Mouse (Mus musculus): ENCODE results near the gene Dip2b.

Dip2b gene

DNA sequence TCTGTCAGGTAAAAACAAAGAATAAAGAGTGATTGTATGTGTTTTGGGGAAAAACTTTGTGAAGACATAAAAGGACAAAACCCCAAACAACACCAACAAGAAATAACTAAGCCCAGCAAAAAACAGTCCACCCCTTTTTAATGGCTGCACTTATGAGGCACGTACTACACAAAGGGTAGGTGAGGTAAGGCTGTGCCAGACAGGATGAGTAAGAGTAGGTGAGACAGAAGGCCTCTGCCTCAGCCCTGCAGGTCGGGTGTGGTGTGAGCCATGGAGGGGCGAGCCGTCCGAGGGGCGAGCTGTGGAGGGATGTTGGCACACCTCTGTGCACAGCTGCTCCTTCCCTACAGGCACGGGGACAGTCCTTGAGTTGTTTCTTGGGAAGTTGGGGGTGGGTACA, 12.5 kb downstream of the Dip2b start:
- DNase-seq (ENCODE audit: low read depth, low spot score): no peak

DNA sequence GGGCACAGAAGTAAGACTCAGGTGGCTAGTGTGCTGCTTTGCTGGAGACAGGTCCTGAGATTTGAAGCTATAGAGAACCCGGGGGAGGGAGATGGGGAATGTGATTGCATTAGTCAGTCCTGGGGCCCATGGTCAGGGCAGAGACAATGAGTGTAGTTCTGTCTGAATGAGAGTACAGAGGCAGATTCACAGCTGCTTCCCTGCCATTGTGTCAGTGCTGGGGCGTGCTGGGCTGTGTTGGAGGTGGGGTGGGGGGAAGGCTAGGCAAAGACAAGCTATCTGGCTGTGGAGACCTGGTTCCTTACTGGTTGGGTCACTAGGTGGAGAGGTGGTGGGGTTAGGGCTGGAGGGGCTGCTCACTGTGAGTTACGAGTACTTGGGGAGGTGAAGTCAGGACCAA, 14.3 kb downstream of the Dip2b start:
- DNase-seq (ENCODE audit: low read depth, low spot score): peak; percentile 63

DNA sequence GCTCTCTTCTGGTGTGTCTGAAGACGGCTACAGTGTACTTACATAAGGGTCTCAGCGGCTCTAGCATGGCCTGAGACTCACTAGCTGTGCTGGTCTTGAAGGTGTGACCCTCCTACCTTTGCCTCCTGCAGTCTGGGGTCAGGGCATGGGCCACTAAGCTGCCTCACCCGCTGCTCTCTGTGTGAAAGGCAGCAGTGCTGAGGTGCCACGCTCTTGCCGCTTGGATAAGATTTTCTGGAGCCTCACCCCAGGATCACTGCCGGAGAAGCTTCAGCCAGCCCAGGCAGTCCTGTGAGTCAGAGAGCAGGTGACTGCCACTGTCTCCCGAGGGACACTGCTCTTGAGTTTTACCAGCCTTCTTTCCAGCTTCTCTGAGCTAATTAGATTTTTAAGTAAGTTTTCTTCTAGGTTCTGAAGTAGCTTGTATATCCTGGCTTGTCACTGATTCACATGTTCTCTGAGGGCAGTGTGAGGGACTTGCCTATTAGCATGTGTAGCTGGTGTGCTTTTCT, 18.0 kb downstream of the Dip2b start:
- no peak for DNase-seq (ENCODE audit: low read depth, low spot score)

GRCm38 (mm10) chr15:100057698-100058097, 19.2 kb downstream of the Dip2b start:
- DNase-seq (ENCODE audit: low read depth, low spot score): no peak

- DNase-seq (ENCODE audit: low read depth, low spot score): no peak
These were observed 19.7 kb downstream of the Dip2b start for GRCm38 (mm10) chr15:100058143-100058542.

DNA sequence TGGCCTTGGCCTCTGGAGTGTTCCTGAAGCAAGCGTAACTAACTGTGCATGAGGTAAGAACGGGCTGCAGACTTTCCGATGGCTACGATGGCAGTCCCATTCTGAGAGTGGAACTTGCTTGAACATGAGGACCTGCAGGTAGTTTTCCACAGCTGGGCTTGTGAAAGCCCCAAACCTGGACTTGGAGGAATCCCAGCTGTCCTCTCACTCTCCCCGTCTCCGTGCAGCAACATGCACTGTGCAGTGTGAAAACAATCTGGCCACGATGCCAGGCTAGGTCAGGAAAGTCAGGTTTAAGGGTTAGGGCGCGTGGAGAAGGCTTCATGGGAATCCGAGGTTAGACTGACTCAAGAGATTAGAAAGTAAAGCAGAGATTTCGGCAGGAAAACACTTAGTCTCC, 20.4 kb downstream of the Dip2b start:
- DNase-seq (ENCODE audit: low read depth, low spot score): no peak

- peak; percentile 69 for DNase-seq (ENCODE audit: low read depth, low spot score)
These were observed 21.3 kb downstream of the Dip2b start for GRCm38 (mm10) chr15:100059626-100060311.

DNA sequence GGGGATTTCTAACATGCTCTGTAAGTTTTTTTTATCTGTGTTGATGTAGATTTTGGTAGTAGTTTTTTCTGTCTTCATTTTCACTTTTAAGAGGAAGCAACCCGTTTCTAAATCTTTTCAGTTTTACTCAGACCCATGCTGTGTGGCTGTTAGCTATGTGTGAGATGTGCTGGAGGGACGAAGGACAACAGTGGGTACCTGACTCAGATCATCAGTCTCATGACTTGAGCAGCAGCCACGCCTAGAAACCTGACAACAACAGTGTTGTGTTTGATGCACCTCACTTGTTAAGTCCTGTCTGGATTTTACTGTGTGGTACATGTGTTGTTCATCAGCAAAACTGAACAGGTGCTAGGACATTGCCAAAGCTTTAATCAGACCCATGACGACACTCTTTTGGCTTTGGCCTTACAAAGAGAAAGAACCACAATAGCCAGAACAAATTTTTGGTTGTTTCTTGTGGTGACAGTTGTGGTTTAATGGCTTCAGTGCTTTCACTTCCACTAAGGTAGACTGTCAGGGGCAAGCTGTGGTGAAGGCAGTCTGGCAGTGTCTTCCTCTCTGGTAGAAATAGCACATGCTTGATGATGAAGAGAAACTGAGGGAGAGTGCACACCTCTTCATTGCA, 22.2 kb downstream of the Dip2b start:
- no peak for DNase-seq (ENCODE audit: low read depth, low spot score)

GRCm38 (mm10) chr15:100061377-100061776, 22.9 kb downstream of the Dip2b start:
- no peak for DNase-seq (ENCODE audit: low read depth, low spot score)

GRCm38 (mm10) chr15:100063229-100063773, 24.8 kb downstream of the Dip2b start:
- peak; percentile 41 for DNase-seq (ENCODE audit: low read depth, low spot score)

DNA sequence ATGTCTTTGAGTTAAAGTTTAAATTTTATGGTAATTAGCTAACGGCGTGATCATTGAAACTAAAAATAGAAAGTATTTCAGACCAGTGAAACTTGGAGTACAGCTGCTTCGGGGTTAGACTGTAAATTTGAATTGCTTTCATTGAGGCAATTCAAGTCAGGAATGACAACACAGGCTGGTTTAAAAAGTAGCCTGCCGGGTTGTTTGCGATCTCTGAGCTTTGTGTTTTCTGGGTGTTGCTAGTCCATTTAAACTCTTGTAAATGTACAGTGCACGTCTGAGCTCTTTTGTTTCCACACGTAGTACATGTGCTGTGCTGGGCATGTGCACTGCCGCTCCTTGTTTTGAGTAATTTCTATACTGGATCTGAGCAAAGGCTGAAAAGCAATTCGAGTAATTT, 28.2 kb downstream of the Dip2b start:
- peak; percentile 60 for DNase-seq (ENCODE audit: low read depth, low spot score)

- no peak for DNase-seq (ENCODE audit: low read depth, low spot score)
These were observed 30.6 kb downstream of the Dip2b start for GRCm38 (mm10) chr15:100069101-100069500.

GRCm38 (mm10) chr15:100070021-100070420, 31.6 kb downstream of the Dip2b start:
- DNase-seq (ENCODE audit: low read depth, low spot score): no peak

GRCm38 (mm10) chr15:100071819-100072218, 33.4 kb downstream of the Dip2b start:
- DNase-seq (ENCODE audit: low read depth, low spot score): no peak

- no peak for DNase-seq (ENCODE audit: low read depth, low spot score)
These were observed 35.4 kb downstream of the Dip2b start for GRCm38 (mm10) chr15:100073696-100074453.

DNA sequence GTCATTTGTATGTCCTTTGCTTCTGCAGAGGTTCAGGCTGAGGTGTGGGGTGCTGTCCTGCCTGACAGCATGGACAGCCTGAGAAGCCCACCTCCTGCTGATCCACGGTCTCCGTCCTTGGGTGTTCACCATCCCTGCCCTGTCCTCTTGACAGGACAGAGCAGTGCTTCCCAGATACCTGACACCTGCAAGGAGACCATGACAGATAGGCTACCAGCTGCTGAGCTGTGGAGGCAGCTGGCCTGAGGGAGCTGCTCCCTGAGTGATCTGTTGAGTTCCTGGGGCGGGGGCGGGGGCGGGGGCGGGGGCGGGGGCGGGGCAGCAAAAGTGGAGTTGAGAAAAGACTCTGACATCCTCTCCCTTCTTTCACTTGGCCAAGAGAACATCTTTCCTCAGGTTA, 36.3 kb downstream of the Dip2b start:
- no peak for DNase-seq (ENCODE audit: low read depth, low spot score)

DNA sequence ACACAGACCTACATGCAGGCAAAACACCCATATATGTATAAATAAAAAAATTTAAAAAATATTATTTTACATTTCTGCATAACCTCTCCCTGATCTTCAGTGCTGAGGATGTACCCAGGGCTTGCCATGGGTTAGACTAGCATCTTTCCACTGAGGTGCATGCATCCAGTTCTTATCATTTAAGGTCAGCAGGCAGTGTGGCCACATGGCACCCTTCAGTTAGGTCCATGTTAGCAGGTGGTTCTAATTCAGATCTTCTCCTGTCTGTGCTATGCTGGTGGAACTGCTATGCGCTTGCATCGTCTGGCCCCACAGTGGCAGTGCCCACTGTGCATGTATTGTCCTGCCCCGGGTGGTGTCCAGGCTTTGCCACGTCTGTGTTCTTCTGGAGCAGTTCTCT, 37.9 kb downstream of the Dip2b start:
- no peak for DNase-seq (ENCODE audit: low read depth, low spot score)

DNA sequence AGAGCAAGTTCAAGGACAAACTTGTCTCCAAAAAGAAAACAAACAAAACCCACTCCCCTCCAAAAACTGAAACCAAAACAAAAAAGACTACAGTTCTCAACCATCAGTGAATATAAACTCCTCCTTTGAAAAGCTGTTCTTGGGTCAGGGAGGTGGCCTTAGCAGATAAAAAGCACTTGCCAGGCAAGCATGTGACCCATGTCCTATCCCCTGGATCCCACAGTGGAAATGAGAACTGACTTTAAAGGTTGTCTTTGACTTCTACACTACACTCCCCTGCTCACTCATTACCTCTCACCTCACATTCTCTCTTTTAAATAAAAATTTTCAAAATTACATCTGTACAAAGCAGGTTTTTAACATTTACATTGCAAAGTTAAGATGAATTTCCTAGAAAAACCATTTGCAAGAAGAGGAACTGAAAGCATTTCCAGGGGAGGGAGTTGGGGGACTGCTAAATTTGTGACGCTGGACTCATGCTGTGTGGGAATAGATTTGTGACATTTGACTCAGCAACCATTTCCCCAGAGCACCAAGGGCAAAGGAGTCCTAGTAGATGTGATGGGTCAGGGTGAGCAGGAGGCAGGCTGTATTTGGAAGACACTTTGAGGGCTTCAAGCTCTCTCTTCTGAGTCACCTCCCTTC, 42.5 kb downstream of the Dip2b start:
- DNase-seq (ENCODE audit: low read depth, low spot score): no peak

GRCm38 (mm10) chr15:100081478-100081998, 43.1 kb downstream of the Dip2b start:
- no peak for DNase-seq (ENCODE audit: low read depth, low spot score)

DNA sequence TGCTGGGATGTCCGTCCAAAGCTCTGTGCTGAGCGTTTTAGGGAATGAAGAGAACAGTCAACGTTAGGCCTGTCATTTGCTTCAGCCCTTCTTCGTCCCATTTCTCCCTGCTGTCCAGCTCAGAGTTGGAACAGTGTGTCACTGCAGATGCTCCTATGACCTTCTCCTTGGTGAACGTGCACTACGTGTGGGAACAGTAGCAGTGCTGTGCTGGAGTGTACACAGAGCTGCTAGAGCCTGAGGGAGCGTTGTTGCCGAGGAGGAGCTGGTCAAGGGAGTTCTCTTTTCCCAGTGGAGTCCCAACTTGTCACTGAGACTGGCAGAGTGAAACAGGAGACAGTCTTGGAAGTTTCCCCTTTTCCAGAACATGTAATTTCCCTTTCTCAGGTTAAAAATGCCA, 43.6 kb downstream of the Dip2b start:
- no peak for DNase-seq (ENCODE audit: low read depth, low spot score)

GRCm38 (mm10) chr15:100082733-100083132, 44.3 kb downstream of the Dip2b start:
- no peak for DNase-seq (ENCODE audit: low read depth, low spot score)

GRCm38 (mm10) chr15:100083882-100084281, 45.4 kb downstream of the Dip2b start:
- DNase-seq (ENCODE audit: low read depth, low spot score): no peak
